Mouse (Mus musculus) MEL (cell line): ENCODE results near the gene Hrct1.

ENCODE experiments used
- BHLHE40 ChIP-seq: IDR thresholded peaks from 2 replicates; pipeline ENCODE4 v1.6.1; 2012; ENCODE audit warnings: low read depth, mild to moderate bottlenecking, inconsistent platforms, low read length, improper control_type of control experiment, borderline replicate concordance
- CTCF ChIP-seq, 3 experiments: IDR thresholded peaks in 2 of 3; conservative IDR thresholded peaks in 1 of 3; 2 replicates each; pipeline ENCODE4 v1.5.1; 2011 to 2012; ENCODE audit warnings: low read length in 3 of 3, low read depth in 2 of 3, mild to moderate bottlenecking in 2 of 3, improper control_type of control experiment in 1 of 3, inconsistent platforms in 1 of 3, mixed read lengths in 1 of 3, moderate library complexity in 1 of 3; ENCODE audit not compliant: control insufficient read depth in 1 of 3, insufficient read depth in 1 of 3, poor library complexity in 1 of 3, severe bottlenecking in 1 of 3
- ELF1 ChIP-seq: IDR thresholded peaks from 2 replicates; pipeline ENCODE4 v1.6.1; 2014; ENCODE audit warnings: low read depth, mild to moderate bottlenecking, inconsistent platforms, low read length, improper control_type of control experiment, moderate library complexity
- GATA1 ChIP-seq: IDR thresholded peaks from 2 replicates; pipeline ENCODE4 v1.6.1; 2011; ENCODE audit warnings: low read depth, low read length, improper control_type of control experiment
- POLR2A ChIP-seq, 2 experiments: IDR thresholded peaks; 2 replicates each; pipeline ENCODE4 v1.6.1; 2011 to 2012; ENCODE audit warnings: low read length in 2 of 2, mild to moderate bottlenecking in 2 of 2, control low read depth in 1 of 2, improper control_type of control experiment in 1 of 2, low read depth in 1 of 2, moderate library complexity in 1 of 2; ENCODE audit not compliant: control insufficient read depth in 1 of 2, insufficient read depth in 1 of 2, poor library complexity in 1 of 2
- SIN3A ChIP-seq: IDR thresholded peaks from 2 replicates; pipeline ENCODE4 v1.6.1; 2012; ENCODE audit warnings: low read length, improper control_type of control experiment, inconsistent platforms

DNA sequence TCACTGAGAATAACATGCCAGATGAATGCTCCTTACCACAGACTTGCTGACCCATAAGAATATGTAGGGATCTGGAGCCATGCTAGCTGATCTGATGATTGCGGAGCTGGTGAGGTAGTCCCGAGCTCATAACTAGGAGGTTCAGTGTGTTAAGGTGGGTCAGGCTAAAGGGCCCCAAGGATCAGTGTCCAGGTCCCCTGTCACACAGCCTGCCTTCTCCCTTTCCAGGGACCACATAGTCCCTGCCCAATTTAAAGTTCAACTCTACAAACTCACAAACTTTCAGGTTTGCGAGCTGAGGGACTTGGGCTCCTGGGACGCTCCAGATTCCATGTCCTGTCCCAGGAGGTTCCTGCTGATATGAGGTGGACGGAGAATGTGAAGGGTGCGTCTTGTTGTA is 26.3 kb upstream of the Hrct1 start, which contains the start of gene Olfr70:
- no peak for TF ChIP-seq CTCF (IDR thresholded peaks at IDR 0.05 in 2 of 3, conservative IDR thresholded peaks at IDR 0.05 in 1 of 3; ENCODE audit: control insufficient read depth in 1 of 3, insufficient read depth in 1 of 3, low read depth in 2 of 3, low read length in 3 of 3, poor library complexity in 1 of 3, severe bottlenecking in 1 of 3)
- no peak for TF ChIP-seq BHLHE40
- TF ChIP-seq ELF1, result no peak
- TF ChIP-seq SIN3A, result no peak
- TF ChIP-seq POLR2A (IDR thresholded peaks at IDR 0.05; ENCODE audit: control insufficient read depth in 1 of 2, insufficient read depth in 1 of 2, low read depth in 1 of 2, low read length in 2 of 2, poor library complexity in 1 of 2), result no peak
- no peak for TF ChIP-seq GATA1
